Mouse (Mus musculus): Measurements from ENCODE around the gene Ppil2. TPM values are rescaled to one million over a fixed set of nuclear protein-coding genes. Genes with fewer than 3 reads are reported as not detected.

Ppil2 gene
- polyA plus RNA-seq (2012; rRNA removed; ENCODE audit: low replicate concordance): 53.5 and 68.0 TPM in 2 replicates

GRCm38 (mm10) chr16:17110771-17111743 lies at the start of gene Ppil2:
TSS of gene Ppil2 (minus strand) at chr16:17111257.

GRCm38 (mm10) chr16:17146772-17147235 lies 35.7 kb upstream of the Ppil2 start, which contains the start of gene Ccdc116:
TSS of gene Ccdc116 (minus strand) at chr16:17147229.

DNA sequence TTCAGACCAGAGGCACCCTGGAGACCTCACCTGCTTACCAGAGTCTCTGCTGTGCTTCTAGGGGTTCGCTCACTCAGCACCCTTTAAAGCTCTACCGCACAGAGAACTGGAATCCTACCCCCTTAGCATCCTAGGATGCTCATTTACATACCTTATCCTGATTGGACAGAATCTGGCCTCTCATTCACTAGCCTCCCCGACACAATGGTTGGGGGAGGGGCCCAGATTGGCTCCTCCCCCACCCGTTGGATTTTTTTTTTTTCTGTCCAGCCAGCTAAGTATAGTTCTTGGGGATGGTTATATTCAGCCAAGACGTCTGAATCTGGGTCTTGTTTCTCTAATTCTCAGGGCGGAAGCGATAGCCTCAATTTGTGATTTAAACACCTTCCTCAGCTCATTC lies 33.3 kb upstream of the Ppil2 start, which contains the start of gene Ydjc:
Gene Ydjc, plus strand, starts transcription at position 283 of the 400 bp plus-strand sequence.

GRCm38 (mm10) chr16:17132089-17132905 lies 21.2 kb upstream of the Ppil2 start, which contains the start of gene Sdf2l1:
TSS of gene Sdf2l1 (minus strand) at chr16:17132383.

GRCm38 (mm10) chr16:17124871-17125520 lies 13.9 kb upstream of the Ppil2 start, which contains the start of gene 2610318N02Rik:
TSS of gene 2610318N02Rik (minus strand) at chr16:17125167.

DNA sequence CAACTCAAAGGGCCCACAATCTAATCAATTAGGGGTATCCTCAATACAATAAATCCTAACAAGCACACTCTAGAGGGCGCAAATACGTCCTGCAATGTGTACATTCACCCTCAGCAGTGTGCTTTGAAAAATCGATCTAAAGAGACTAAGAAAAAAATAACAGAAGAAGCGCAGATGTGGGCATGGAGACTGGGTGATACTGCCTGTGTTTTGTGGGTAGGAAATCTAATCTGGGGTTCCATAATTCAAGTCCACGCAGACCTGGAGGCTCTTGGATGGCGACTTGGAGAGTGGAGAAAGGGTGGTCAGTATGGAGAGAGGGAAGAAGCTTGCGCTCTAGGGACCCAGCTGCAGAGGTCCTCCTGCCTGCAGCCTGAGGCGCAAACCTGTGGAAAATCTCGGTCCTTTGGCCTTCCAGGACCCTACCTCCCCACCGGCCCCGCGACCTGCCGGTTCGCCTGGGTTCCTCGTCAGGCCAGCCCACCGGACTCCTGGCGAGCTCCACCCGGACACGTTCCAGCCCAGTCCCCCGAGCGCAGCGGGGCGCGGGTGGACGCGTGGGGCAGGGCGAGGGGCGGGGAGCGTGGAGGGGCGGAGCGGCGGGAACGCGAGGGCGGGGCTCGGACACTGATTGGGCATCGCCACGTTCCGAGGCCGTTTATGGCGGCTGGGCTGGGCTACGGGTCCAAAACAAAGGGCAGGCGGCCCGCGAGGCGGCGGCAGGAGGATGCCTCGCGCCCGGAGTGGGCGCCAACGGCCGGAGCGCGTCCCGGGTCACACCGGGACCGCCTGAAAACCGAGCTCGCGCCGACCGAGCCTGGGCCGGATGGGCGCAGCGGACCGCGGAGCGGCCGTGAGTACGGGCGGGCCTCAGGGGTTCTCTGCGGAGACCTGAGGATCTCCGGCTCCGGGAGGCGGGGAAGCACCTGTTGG lies 41.3 kb downstream of the Ppil2 start, which contains the start of gene Ypel1:
Gene Ypel1, plus strand, starts transcription at position 186 of the 933 bp plus-strand sequence.

Other genes with a start within 250 kb of the Ppil2 start
- gene Igll1, start 247.3 kb downstream of the Ppil2 start, polyA plus RNA-seq (2012; rRNA removed; ENCODE audit: low replicate concordance): not detected in 2 replicates
- 31.6 and 32.3 TPM in 2 replicates for gene Top3b, start 240.5 kb downstream of the Ppil2 start, polyA plus RNA-seq (2012; rRNA removed; ENCODE audit: low replicate concordance)
- gene Vpreb1, start 240.4 kb downstream of the Ppil2 start, polyA plus RNA-seq (2012; rRNA removed; ENCODE audit: low replicate concordance): 5.8 and 10.3 TPM in 2 replicates
- 2.0 and 3.2 TPM in 2 replicates for gene Ppm1f, start 214.8 kb downstream of the Ppil2 start, polyA plus RNA-seq (2012; rRNA removed; ENCODE audit: low replicate concordance)
- 21.3 and 29.2 TPM in 2 replicates for gene Mapk1, start 127.9 kb downstream of the Ppil2 start, polyA plus RNA-seq (2012; rRNA removed; ENCODE audit: low replicate concordance)
- 0.46 and 1.0 TPM in 2 replicates for gene Ypel1, start 41.6 kb downstream of the Ppil2 start, polyA plus RNA-seq (2012; rRNA removed; ENCODE audit: low replicate concordance)
- gene 2610318N02Rik, start 13.9 kb upstream of the Ppil2 start, polyA plus RNA-seq (2012; rRNA removed; ENCODE audit: low replicate concordance): 7.8 and 8.6 TPM in 2 replicates
- 91.9 and 94.2 TPM in 2 replicates for gene Sdf2l1, start 21.1 kb upstream of the Ppil2 start, polyA plus RNA-seq (2012; rRNA removed; ENCODE audit: low replicate concordance)
- 71.0 and 99.9 TPM in 2 replicates for gene Ydjc, start 33.4 kb upstream of the Ppil2 start, polyA plus RNA-seq (2012; rRNA removed; ENCODE audit: low replicate concordance)
- gene Ccdc116, start 36.0 kb upstream of the Ppil2 start, polyA plus RNA-seq (2012; rRNA removed; ENCODE audit: low replicate concordance): 14.5 and 14.6 TPM in 2 replicates
- 56.4 and 75.8 TPM in 2 replicates for gene Ube2l3, start 91.4 kb upstream of the Ppil2 start, polyA plus RNA-seq (2012; rRNA removed; ENCODE audit: low replicate concordance)
- gene Rimbp3, start 97.3 kb upstream of the Ppil2 start, polyA plus RNA-seq (2012; rRNA removed; ENCODE audit: low replicate concordance): 0.06 and 0.11 TPM in 2 replicates
- gene Hic2, start 122.3 kb upstream of the Ppil2 start, polyA plus RNA-seq (2012; rRNA removed; ENCODE audit: low replicate concordance): 1.2 and 2.2 TPM in 2 replicates
- 6.2 and 12.6 TPM in 2 replicates for gene Tmem191c, start 164.8 kb upstream of the Ppil2 start, polyA plus RNA-seq (2012; rRNA removed; ENCODE audit: low replicate concordance)
- gene Serpind1, start 220.1 kb upstream of the Ppil2 start, polyA plus RNA-seq (2012; rRNA removed; ENCODE audit: low replicate concordance): 0.08 TPM in 1 of 2 replicates, not detected in the other